Mouse (Mus musculus): Measurements from ENCODE around the gene Nf1.
"Not testable (repeated sequence)": the region's sequence is repeated elsewhere in the genome, so short reads cannot be mapped to it uniquely, and the experiment has no call there.

Nf1 gene

DNA sequence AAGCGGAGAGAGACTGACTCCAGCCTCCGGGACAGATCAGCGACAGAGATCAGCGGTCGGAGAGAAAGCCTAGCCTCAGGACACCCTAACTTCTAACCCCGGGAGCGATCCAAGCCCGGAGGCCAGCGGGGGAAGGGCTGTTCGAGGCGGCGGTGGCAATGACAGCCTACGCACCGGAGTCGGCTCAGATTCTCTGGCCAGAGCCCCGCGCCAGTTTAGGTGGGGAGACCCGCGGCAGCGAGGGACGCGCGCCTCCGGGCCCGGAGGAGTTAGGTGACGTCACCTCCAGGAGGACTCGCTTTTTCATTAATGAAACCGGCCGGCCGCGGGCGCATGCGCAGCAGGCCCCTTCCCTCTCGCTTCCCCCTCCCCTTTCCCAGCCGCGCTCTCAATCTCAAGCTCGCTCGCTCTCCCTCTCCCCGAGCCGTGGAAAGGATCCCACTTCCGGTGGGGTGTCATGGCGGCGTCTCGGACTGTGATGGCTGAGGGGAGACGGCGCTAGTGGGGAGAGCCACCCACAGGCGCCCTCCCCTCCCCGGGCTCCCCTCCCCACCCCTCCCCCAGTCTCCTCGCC lies at the start of gene Nf1:
TSS of gene Nf1 (plus strand) at position 460 of the 574 bp plus-strand sequence.
- DNase-seq (ENCODE audit: low spot score), result peak; percentile 96

DNA sequence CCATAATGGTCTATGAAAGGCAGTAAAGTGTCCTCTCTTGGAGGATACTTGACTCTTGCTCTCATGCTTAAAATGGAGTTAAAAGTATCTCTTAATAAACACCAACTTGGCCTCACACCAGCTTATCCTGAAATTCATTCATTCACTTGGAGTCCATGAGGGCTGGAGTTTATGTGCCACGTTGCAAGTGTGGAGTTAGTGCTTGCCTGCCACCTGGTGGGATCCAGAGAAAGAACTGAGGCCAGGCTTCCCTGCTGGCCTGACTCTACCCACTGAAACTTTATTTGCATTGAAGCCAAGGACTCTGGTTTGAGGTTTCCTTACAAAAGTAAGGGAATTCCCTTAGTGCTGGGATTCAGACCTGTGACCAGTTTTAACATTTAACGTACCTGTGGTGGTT lies 49.0 kb upstream of the Nf1 start:
- DNase-seq (ENCODE audit: low spot score), result no peak

DNA sequence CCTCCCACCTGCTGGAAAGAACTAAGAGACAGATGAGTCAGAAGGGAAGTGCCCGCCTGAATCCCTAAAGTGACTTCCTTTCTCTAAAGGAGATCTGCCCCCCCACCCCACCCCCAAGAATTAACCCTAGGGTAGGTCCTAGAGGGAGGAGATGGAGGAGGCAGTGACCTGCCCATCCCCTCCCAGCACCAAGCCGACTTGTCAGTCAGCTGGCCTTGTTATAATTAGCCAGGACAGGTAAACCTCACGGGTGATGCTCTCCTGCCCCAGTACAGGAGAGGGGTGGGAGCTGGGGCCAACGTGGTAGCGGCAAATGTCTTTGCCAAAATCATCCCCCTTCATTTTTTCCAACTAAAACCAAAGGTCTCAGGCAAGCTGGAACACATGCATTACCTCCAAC lies 47.8 kb upstream of the Nf1 start:
- no peak for DNase-seq (ENCODE audit: low spot score)

DNA sequence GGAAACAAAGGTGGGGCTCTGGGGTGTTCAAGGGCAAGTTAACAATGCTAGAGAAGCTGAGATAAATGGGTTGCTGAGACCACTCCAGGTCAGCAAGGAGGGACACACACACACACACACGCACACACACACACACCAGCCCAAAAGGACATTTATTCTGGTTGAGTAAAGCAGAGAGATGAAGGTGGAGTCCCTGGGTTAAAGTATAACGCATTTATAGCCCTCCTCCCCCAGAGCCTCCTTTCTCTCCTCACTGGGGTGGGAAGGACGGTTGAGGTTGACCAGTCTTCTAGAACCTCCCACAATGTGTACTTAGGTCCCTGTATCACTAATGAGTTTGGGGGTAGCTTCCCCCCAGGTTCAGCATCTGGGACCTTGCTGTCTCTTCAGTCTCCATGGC lies 47.4 kb upstream of the Nf1 start:
- no peak for DNase-seq (ENCODE audit: low spot score)

DNA sequence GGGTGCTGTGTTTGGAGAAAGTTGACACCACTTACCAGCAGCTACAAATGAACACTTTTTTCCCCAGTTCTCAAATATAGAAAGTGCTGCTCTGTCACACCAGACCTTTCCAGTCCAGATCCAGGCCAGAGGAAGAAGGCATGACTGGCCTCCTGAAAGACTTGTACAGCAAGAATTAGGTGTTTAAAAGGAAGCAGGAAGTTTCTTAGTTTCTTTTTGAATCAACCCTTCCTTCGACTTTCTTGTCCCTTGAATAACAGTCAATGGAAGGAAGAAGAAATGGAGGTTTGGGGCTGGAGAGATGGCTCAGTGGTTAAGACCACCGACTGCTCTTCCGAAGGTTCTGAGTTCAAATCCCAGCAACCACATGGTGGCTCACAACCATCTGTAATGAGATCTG lies 46.5 kb upstream of the Nf1 start:
- DNase-seq (ENCODE audit: low spot score), result no peak

DNA sequence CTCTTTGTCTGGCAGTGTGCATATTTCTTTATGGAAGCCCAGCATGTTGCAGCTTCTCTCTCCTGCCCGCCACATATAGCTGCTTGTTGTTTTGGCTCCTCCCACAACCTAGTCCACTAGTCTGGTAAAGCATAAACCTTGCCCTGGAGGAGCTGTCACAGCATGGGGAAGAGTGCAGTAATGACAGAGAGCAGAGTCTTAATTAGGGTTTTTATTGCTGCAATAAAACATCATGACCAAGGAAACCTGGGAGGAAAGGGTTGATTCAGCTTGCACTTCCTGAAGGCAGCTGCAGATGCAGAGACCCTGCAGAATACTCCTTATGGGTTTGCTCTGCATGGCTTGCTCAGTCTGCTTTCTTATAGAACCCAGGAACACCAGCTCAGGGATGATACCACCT lies 45.5 kb upstream of the Nf1 start:
- DNase-seq (ENCODE audit: low spot score), result no peak

DNA sequence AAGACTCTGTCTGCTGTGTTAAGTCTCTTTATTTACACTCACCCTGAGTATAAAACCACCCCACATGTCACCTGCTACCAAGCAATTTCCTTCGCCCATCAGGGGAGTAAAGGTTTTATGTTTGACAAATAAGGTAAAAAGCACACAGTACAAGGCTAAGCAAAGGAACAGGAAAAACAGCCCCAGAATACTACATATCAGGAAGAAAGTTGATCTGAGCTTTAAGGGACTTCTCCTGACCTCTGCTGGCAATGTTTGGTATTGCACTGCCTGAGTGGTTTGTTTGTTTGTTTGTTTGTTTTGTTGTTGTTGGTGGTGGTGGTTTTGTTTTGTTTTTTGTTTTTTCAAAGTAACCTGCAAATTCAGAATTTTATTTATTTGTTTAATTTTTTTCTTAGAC lies 43.3 kb upstream of the Nf1 start:
- no peak for DNase-seq (ENCODE audit: low spot score)

DNA sequence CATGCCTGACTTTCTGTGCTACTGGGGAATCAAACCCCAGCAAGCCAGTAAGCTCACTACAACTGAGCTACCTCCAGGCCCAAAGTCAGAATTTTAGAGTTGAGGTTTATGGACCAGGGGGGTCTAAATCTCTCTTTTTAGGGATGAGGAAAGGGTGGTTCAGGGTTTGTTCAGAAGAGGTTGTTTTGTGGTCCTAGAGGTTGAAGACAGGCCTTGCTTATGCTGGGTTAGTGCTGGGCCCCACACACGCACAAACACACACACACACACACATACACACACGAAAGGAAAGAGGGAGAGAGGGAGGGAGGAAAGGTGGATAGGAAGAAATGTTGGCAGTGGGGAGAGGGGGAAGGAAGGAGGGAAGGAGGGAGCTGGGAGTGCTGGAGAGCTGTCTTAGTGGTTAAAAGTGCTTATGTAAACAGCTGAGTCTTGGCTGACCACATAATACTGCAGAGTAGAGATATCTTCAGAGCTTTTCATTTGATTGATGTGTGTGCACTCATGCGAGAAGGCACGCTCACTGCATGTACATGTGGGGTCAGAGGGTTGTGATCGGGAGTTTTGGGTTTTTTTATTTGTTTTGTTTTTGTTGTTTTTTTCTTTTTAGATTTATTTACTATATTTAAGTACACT lies 42.5 kb upstream of the Nf1 start, which contains the start of gene Gm9964:
TSS of gene Gm9964 (minus strand) at position 51 of the 636 bp plus-strand sequence.
- no peak for DNase-seq (ENCODE audit: low spot score)

DNA sequence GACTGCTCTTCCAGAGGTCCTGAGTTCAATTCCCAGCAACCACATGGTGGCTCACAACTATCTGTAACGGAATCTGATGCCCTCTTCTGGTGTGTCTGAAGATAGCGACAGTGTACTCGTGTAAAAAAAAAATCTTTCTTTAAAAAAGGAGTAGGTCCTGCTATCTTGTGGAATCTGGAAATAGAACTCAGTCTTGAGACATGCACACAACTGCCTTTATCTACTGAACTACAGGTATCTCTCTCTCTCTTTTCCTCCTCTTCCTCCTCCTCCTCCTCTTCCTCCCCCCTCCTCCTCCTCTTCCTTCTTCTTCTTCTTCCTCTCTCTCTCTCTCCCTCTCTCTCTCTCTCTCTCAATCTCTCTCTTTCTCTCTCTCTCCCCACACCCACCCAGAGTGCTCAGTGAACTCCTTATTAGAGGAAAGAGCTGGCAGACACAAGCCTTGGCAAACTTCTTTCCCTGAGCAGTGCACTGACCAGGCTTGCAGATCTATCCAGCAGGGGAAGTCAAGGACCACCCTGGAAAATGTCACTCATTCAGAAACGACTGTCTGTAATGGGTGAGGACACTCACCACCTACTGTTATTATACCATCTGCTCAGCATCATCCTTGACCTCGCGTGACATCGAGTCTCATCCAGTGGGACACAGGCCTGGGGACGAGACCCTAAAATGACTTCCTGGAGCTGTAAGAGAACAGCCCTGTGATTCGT lies 39.6 kb upstream of the Nf1 start:
- no peak for DNase-seq (ENCODE audit: low spot score)

DNA sequence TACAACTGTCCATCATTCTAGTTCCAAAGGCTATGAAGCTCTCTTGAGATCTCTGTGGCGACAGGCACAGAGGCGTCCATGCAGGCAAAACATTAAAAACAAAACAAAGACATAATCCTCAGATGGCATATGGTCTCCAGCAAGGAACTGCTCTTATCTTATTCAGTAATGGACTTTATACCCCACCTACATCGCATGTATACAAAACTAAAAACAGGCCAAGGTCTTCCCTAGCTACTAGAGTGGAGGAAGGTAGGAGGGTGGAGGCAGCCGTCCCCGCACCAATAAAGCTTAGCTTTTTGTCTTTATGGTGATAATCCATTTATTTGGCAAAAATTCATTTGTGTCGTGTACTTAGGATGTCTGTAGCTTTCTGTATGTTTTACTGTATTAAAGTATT lies 36.4 kb upstream of the Nf1 start:
- no peak for DNase-seq (ENCODE audit: low spot score)

DNA sequence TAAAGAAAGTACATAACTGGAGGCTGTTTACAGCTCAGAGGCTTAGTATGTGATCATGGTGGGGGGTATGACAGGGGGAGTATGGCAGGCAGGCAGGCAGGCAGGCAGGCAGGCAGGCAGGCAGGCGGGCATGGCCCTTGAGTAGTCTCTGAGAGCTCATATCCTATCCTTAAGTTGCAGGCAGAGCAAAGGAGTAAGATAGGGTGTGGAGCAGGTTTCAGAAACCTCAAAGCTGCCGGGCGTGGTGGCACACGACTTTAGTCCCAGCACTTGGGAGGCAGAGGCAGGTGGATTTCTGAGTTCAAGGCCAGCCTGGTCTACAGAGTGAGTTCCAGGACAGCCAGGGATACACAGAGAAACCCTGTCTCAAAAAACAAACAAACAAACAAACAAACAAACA lies 35.2 kb upstream of the Nf1 start:
- not testable (repeated sequence) for DNase-seq (ENCODE audit: low spot score)

DNA sequence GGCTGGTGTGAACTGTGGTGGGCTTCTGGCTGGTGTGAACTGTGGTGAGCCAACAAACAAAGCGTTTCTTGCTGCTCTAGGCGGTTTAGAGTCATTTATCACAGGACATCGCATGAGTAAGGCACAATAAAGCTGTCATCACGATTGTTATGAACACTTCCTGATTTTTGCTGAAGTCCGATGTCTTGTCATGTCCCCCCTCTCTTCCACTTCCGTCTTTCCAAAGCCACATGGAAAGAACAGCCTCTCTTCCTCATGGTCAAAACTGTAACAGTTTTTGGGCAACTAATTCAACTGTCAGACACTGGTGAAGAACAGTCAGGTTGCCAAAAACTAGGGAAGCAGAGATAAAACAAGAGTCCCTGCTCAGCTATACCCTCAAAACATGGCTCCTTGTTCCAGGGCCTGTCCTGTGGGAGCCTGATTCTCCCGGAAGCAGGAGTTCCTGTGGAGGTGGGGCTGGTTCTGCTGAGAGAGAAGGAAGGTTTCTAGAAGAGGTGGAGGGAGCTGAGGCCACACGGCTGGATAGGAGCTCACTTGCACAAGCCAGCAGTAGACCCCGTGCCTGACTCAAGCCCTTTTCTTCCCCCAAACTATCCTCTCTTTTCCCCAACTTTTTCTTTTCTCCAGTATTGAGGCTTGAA lies 33.7 kb upstream of the Nf1 start:
- no peak for DNase-seq (ENCODE audit: low spot score)

DNA sequence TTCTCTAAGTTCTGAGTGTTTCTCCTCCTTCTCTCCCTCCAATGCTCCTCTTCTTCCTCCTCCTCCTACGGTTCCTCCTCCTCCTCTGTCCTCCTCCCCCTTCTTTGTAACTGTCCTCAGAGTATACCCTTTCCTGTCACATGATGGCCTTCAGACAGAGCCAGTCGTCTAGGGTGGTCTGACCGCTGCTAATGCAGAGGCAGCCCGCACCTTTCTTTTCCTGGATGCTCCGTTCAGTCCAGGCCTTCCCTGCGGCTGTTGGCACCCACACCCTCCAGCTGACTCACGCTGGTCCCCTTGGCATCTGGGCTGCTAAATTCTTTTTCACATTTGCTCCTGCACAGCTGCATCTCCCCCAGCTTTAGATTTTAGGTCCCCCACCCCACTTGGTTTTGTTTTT lies 33.0 kb upstream of the Nf1 start:
- no peak for DNase-seq (ENCODE audit: low spot score)

DNA sequence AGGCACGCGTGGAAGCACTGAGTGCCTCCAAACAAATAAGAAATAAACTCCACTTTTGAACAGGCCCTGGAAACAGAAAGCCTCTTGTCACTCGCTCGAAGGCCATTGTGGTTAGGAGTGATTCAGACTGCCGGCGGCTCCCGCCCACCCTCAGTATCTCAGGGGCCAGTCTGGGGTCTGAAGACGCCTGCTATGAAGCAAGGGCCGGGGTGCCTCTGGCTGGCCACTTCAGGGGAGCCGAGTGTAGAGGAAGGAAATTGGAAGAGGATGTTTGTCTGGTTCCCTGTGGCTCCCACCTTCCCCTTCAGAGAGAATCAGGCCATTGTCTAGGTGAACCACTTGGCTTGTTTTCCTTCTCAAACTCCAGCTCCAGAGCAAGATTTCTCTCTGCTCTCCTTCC lies 32.5 kb upstream of the Nf1 start:
- no peak for DNase-seq (ENCODE audit: low spot score)

DNA sequence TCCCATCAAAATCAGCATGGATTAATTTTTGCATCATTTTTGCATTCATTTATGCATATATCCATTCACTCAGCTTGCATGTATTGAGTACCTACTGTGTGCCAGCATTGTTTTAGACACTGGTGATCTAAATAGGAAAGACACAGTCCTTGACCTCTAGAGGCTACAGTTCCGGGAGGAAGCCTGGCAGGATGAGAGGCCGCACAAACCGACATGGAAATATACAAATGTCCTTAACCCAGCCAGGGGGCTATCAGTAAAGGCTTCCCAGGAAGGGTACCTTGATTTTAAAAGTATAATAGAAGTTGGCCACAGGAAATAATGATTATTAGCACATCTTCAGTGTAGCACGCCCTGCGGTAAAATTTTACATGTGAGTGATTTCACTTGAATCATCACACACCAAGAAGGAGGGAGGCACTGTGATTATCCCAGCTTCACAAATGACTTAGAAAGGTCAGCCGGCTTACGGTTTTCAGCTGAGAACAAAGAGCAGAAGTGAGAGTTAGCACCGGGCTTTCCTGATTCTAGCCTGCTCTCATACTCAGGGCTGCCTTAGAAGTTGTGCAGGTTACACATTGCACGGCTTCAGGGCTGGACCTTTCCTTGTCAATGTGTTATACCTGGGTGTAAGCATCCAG lies 31.8 kb upstream of the Nf1 start:
- no peak for DNase-seq (ENCODE audit: low spot score)

DNA sequence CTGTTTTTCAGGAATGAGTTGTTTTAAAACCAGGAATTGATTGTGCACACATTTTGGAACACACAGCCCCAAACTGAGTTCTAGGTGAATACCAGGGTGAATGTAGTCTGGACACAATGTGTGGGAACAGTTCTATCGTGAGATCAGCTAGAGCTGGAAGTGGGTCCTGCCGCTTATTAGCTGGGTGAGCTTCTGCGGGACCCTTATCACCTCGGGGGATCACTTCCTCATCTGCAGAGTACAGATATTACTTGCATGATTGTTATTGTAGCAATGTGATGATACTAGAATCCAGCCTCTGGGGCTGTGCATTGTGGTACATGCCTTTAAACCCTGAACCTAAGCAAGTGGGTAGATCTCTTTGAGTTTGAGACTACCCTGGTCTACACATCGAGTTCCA lies 29.0 kb upstream of the Nf1 start:
- DNase-seq (ENCODE audit: low spot score), result no peak

DNA sequence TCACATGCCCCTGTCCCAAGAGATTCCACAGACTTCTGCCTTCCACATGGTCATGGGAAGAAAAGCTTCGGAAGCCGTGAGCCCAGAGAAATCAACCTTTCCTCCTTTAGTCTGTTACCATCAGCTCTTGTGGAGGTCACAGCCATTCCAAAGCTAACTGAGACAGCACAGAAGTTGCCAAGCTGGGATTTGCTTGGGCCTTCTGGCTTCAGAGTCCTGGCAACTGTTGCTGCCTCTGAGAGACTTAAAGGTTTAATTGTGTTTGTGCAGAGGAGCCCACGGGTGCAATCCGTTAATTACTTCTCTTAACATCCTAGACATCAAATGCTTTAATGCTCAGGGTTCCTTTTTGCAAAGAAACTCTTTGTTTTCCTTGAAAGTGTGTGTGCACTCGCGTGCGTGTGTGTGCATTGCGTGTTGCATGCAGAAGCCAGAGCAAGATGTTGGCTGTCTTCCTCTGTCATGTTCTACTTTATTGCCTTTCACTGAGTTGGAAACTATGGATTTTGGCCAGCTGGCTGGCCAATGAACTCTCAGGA lies 22.6 kb upstream of the Nf1 start:
- DNase-seq (ENCODE audit: low spot score), result no peak

DNA sequence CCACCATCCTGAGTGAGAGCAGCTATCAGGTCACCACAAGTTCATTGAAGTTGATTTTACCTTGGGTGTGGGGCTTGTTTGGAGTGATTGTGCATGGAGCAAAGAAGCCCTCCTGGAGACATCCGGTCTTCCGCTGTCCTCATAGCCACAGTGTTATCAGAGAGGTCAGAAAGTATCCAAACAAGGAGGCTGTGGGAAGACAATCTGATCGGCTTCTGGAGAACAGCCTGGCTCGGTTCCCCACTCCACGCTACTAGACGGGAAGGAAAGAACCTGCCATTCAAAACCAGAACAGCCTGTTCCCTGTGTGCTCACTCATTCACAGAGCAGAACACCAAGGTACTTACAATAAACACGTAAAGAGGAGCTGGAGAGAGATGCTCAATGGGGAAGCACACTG lies 19.7 kb upstream of the Nf1 start:
- no peak for DNase-seq (ENCODE audit: low spot score)

DNA sequence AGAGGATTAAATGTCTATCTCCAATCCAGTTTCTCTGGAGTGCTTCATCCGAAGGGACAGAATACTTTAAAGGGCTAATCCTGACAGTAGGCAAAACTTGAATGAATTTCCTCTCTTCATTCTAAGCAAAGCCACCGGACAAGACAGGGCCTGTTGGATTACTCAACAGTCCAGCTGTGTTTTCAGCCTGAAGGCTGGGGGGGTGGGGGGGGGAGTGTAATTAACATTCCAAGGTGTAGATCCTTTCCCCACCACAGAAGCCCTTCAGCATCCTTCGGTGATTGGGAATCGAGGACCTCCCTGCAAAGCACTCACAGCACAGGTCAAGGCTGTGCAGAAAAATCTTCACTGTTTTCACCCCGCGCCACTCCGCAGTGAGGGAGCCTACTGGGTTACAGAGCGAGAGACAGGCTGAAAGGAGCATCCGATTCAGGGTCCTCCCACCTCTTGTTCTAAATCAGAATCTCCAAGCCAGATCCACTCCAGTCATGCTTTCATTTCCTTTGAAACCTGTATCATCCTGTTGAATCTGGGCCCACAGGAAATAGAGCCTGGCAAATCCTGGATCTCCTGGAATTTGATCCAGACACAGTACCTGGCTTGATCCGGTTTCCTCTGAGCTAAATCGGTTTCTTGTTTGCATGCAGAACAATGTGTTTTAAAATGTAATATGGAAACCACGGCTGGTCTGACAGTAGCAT lies 15.4 kb upstream of the Nf1 start:
- DNase-seq (ENCODE audit: low spot score), result no peak

DNA sequence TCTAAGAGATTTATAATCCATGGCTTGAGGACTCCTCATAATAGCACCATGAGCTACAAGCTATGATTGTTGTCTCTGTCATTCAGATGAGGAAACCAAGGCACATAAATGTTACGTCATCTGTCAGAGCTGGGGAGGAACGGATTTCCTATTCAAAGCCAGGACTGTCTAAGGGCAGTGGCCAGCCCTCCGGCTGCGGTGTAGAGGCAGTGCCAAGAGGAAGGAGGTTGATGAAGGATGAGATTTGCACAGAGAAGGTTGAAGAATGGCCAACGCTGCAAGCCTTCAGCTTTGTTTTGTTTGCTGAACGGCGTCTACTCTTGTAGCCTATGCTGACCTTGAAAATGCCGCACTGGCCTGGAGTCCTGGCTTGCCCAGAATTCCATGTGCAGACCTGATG lies 13.8 kb upstream of the Nf1 start:
- no peak for DNase-seq (ENCODE audit: low spot score)

DNA sequence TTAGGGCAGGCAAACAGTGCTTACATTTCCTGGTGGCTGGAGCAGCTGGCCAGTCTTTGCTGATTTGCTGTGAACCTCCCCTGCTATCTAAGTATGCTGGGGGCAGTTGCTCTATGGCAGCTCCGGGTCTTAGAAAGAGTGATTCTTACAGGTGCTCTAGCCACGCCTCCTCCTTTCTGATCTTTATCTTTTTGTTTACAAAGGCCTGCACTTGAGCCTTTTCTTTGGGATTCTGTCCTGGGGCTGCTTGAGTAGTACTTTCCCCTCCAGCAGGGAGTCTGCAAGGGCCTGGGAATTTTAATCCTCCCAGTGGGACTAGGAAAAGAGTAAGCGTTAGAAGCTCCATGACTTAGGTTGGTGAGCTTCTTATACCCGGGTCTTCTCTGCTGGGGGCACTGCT lies 12.4 kb upstream of the Nf1 start:
- DNase-seq (ENCODE audit: low spot score), result no peak

DNA sequence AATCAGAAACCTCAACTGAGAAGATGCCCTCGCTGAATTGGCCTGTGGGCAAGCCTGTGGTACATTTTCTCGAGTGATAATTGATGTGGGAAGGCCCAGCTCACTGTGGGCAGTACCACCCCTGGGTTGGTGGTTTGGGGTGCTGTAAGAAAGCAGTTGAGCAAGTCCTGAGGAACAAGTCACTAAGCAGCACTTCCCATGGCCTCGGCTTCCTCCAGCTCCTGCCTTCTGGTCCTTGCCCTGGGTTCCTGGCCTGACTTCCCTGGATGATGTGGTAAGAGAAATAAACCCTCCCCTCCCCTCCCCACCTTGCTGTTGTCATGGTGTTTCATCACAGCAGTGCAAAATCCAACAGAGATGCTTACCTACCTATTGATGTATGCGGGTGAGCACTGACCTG lies 11.4 kb upstream of the Nf1 start:
- DNase-seq (ENCODE audit: low spot score), result no peak

Data from ovary, postnatal 10 days (tissue).